Mouse (Mus musculus): ENCODE data around the gene Ippk. TPM values are rescaled to one million over a fixed set of nuclear protein-coding genes. Genes with fewer than 3 reads are reported as not detected.

Ippk gene
- total and polyA plus RNA-seq, 2 experiments from 2014 or later: 10.9 to 11.9 TPM

- H3K4me1 ChIP-seq (ENCODE audit: insufficient read depth, low read length): no peaks in the 10 kb centered on the region
- no peak overlapping the region for H3K4me2 ChIP-seq (ENCODE audit: low read depth, low read length, poor library complexity, severe bottlenecking)
- 0 out of 2 replicates have a peak, but pooled peaks have one; percentile 12 for TF ChIP-seq CTCF (IDR thresholded peaks at IDR 0.05)
- DNase-seq (ENCODE audit: low spot score) (peak; percentile 29), ATAC-seq (ENCODE audit: low FRiP score) (no peak)
- H3K36me3 ChIP-seq (ENCODE audit: insufficient read depth, low read length): peaks cover 11% of the 10 kb centered on the region
- H3K9me3 ChIP-seq (ENCODE audit: low read length): no peaks in the 10 kb centered on the region
- no peak overlapping the region for H3K9ac ChIP-seq (replicated peaks; ENCODE audit: low read length, poor library complexity, severe bottlenecking)
- H3K4me3 ChIP-seq (ENCODE audit: low read depth, low read length): no peak overlapping the region
- H3K27ac ChIP-seq (ENCODE audit: low read depth, low read length): no peak overlapping the region
- 91% methylated on average over 5 of the region's 5 CpGs for WGBS
- no peaks in the 10 kb centered on the region for H3K27me3 ChIP-seq (ENCODE audit: insufficient read depth, low read length)
Observed at GRCm38 (mm10) chr13:49469002-49469401, 48.0 kb downstream of the Ippk start.

- Histone ChIP-seq H3K4me1 (ENCODE audit: insufficient read depth, low read length) (no peaks in the 10 kb centered on the region), H3K9me3 (ENCODE audit: low read length) (no peaks in the 10 kb centered on the region), H3K27me3 (ENCODE audit: insufficient read depth, low read length) (no peaks in the 10 kb centered on the region), H3K4me2 (ENCODE audit: low read depth, low read length, poor library complexity, severe bottlenecking) (no peak overlapping the region), H3K9ac (replicated peaks; ENCODE audit: low read length, poor library complexity, severe bottlenecking) (no peak overlapping the region), H3K27ac (ENCODE audit: low read depth, low read length) (no peak overlapping the region), H3K36me3 (ENCODE audit: insufficient read depth, low read length) (no peaks in the 10 kb centered on the region), H3K4me3 (ENCODE audit: low read depth, low read length) (no peak overlapping the region)
- TF ChIP-seq CTCF (IDR thresholded peaks at IDR 0.05): no peak
- ATAC-seq (ENCODE audit: low FRiP score): no peak
- WGBS: 88% methylated on average over 4 of the region's 4 CpGs
- no peak for DNase-seq (ENCODE audit: low spot score)
Observed at GRCm38 (mm10) chr13:49470319-49470718, 49.3 kb downstream of the Ippk start.

GRCm38 (mm10) chr13:49470806-49471205, 49.8 kb downstream of the Ippk start:
- WGBS: 67% methylated on average over 4 of the region's 4 CpGs
- H3K4me2 ChIP-seq (ENCODE audit: low read depth, low read length, poor library complexity, severe bottlenecking): no peak overlapping the region
- no peaks in the 10 kb centered on the region for H3K27me3 ChIP-seq (ENCODE audit: insufficient read depth, low read length)
- H3K9ac ChIP-seq (replicated peaks; ENCODE audit: low read length, poor library complexity, severe bottlenecking): no peak overlapping the region
- H3K27ac ChIP-seq (ENCODE audit: low read depth, low read length): no peak overlapping the region
- H3K9me3 ChIP-seq (ENCODE audit: low read length): no peaks in the 10 kb centered on the region
- H3K4me3 ChIP-seq (ENCODE audit: low read depth, low read length): no peak overlapping the region
- TF ChIP-seq CTCF (IDR thresholded peaks at IDR 0.05): no peak
- H3K36me3 ChIP-seq (ENCODE audit: insufficient read depth, low read length): no peaks in the 10 kb centered on the region
- DNase-seq (ENCODE audit: low spot score): no peak
- ATAC-seq (ENCODE audit: low FRiP score): no peak
- no peaks in the 10 kb centered on the region for H3K4me1 ChIP-seq (ENCODE audit: insufficient read depth, low read length)

GRCm38 (mm10) chr13:49471981-49472675, 51.1 kb downstream of the Ippk start:
- DNase-seq (ENCODE audit: low spot score) (no peak), ATAC-seq (ENCODE audit: low FRiP score) (no peak)
- no peaks in the 10 kb centered on the region for H3K9me3 ChIP-seq (ENCODE audit: low read length)
- H3K9ac ChIP-seq (replicated peaks; ENCODE audit: low read length, poor library complexity, severe bottlenecking): no peak overlapping the region
- H3K27ac ChIP-seq (ENCODE audit: low read depth, low read length): no peak overlapping the region
- no peak overlapping the region for H3K4me3 ChIP-seq (ENCODE audit: low read depth, low read length)
- H3K27me3 ChIP-seq (ENCODE audit: insufficient read depth, low read length): no peaks in the 10 kb centered on the region
- H3K4me2 ChIP-seq (ENCODE audit: low read depth, low read length, poor library complexity, severe bottlenecking): no peak overlapping the region
- no peaks in the 10 kb centered on the region for H3K36me3 ChIP-seq (ENCODE audit: insufficient read depth, low read length)
- no peak for TF ChIP-seq CTCF (IDR thresholded peaks at IDR 0.05)
- WGBS: 59% methylated on average over 4 of the region's 4 CpGs
- H3K4me1 ChIP-seq (ENCODE audit: insufficient read depth, low read length): no peaks in the 10 kb centered on the region

- Histone ChIP-seq H3K9me3 (ENCODE audit: low read length) (no peaks in the 10 kb centered on the region), H3K36me3 (ENCODE audit: insufficient read depth, low read length) (no peaks in the 10 kb centered on the region), H3K4me1 (ENCODE audit: insufficient read depth, low read length) (no peaks in the 10 kb centered on the region), H3K27me3 (ENCODE audit: insufficient read depth, low read length) (no peaks in the 10 kb centered on the region), H3K4me2 (ENCODE audit: low read depth, low read length, poor library complexity, severe bottlenecking) (no peak overlapping the region), H3K9ac (replicated peaks; ENCODE audit: low read length, poor library complexity, severe bottlenecking) (no peak overlapping the region), H3K4me3 (ENCODE audit: low read depth, low read length) (no peak overlapping the region), H3K27ac (ENCODE audit: low read depth, low read length) (no peak overlapping the region)
- TF ChIP-seq CTCF (IDR thresholded peaks at IDR 0.05): no peak
- WGBS: 96% methylated on average over 6 of the region's 6 CpGs
- DNase-seq (ENCODE audit: low spot score): no peak
- no peak for ATAC-seq (ENCODE audit: low FRiP score)
Observed at GRCm38 (mm10) chr13:49472676-49473005, 51.6 kb downstream of the Ippk start.

- WGBS: 90% methylated on average over 3 of the region's 3 CpGs
- ATAC-seq (ENCODE audit: low FRiP score): no peak
- Histone ChIP-seq H3K4me1 (ENCODE audit: insufficient read depth, low read length) (no peaks in the 10 kb centered on the region), H3K4me3 (ENCODE audit: low read depth, low read length) (no peak overlapping the region), H3K4me2 (ENCODE audit: low read depth, low read length, poor library complexity, severe bottlenecking) (no peak overlapping the region), H3K27ac (ENCODE audit: low read depth, low read length) (no peak overlapping the region), H3K36me3 (ENCODE audit: insufficient read depth, low read length) (no peaks in the 10 kb centered on the region), H3K9me3 (ENCODE audit: low read length) (no peaks in the 10 kb centered on the region), H3K9ac (replicated peaks; ENCODE audit: low read length, poor library complexity, severe bottlenecking) (no peak overlapping the region), H3K27me3 (ENCODE audit: insufficient read depth, low read length) (no peaks in the 10 kb centered on the region)
- DNase-seq (ENCODE audit: low spot score): no peak
- TF ChIP-seq CTCF (IDR thresholded peaks at IDR 0.05): no peak
Observed at GRCm38 (mm10) chr13:49477887-49478286, 56.8 kb downstream of the Ippk start.
